Mouse (Mus musculus): Measurements from ENCODE around the gene Zbtb37. TPM values are rescaled to one million over a fixed set of nuclear protein-coding genes. Genes with fewer than 3 reads are reported as not detected.
"Not testable (repeated sequence)": the region's sequence is repeated elsewhere in the genome, so short reads cannot be mapped to it uniquely, and the experiment has no call there.

The Zbtb37 gene
- polyA plus RNA-seq, 1 experiment from 2014 or later = 11.3 TPM

- H3K4me2 ChIP-seq (replicated peaks) = no peak overlapping the region
- no peaks in the 10 kb centered on the region for H3K27me3 ChIP-seq
- no peak overlapping the region for H3K27ac ChIP-seq (replicated peaks)
- H3K9me3 ChIP-seq = no peaks in the 10 kb centered on the region
- ATAC-seq (ENCODE audit: low FRiP score, low read depth) = no peak
- H3K36me3 ChIP-seq = no peaks in the 10 kb centered on the region
- 85% methylated on average over 17 of the region's 17 CpGs for WGBS
- H3K4me3 ChIP-seq = no peak overlapping the region
- H3K9ac ChIP-seq (replicated peaks) = no peak overlapping the region
- H3K4me1 ChIP-seq = no peaks in the 10 kb centered on the region
These were observed 47.6 kb downstream of the Zbtb37 start for GRCm38 (mm10) chr1:160986881-160987635.

- no peak overlapping the region for H3K4me2 ChIP-seq (replicated peaks)
- no peaks in the 10 kb centered on the region for H3K4me1 ChIP-seq
- 86% methylated on average over 6 of the region's 6 CpGs for WGBS
- H3K9me3 ChIP-seq = no peaks in the 10 kb centered on the region
- ATAC-seq (ENCODE audit: low FRiP score, low read depth) = no peak
- H3K27ac ChIP-seq (replicated peaks) = no peak overlapping the region
- H3K4me3 ChIP-seq = no peak overlapping the region
- H3K9ac ChIP-seq (replicated peaks) = no peak overlapping the region
- no peaks in the 10 kb centered on the region for H3K27me3 ChIP-seq
- H3K36me3 ChIP-seq = no peaks in the 10 kb centered on the region
These were observed 49.2 kb downstream of the Zbtb37 start for GRCm38 (mm10) chr1:160985477-160985876.

GRCm38 (mm10) chr1:160984731-160985130 is 49.9 kb downstream of the Zbtb37 start:
- 82% methylated on average over 1 of the region's 1 CpGs for WGBS
- not testable (repeated sequence) for ATAC-seq (ENCODE audit: low FRiP score, low read depth); H3K36me3 ChIP-seq

GRCm38 (mm10) chr1:160982887-160983286 is 51.8 kb downstream of the Zbtb37 start:
- Histone ChIP-seq H3K27ac (replicated peaks) (no peak overlapping the region), H3K4me2 (replicated peaks) (no peak overlapping the region), H3K27me3 (no peaks in the 10 kb centered on the region), H3K4me3 (no peak overlapping the region), H3K4me1 (no peaks in the 10 kb centered on the region), H3K9ac (replicated peaks) (no peak overlapping the region), H3K9me3 (no peaks in the 10 kb centered on the region), H3K36me3 (no peaks in the 10 kb centered on the region)
- ATAC-seq (ENCODE audit: low FRiP score, low read depth) = no peak
- 93% methylated on average over 3 of the region's 3 CpGs for WGBS

More at GRCm38 (mm10) chr1:160984731-160985130, 49.9 kb downstream of the Zbtb37 start:
- H3K4me2 ChIP-seq (replicated peaks); H3K9me3 ChIP-seq; H3K27me3 ChIP-seq; H3K4me3 ChIP-seq; H3K27ac ChIP-seq (replicated peaks); H3K4me1 ChIP-seq; H3K9ac ChIP-seq (replicated peaks): not testable (repeated sequence)

GRCm38 (mm10) chr1:160981337-160981736 is 53.3 kb downstream of the Zbtb37 start:
- H3K9me3 ChIP-seq = no peaks in the 10 kb centered on the region
- H3K9ac ChIP-seq (replicated peaks) = no peak overlapping the region
- no peak for ATAC-seq (ENCODE audit: low FRiP score, low read depth)
- no peak overlapping the region for H3K4me3 ChIP-seq
- no peak overlapping the region for H3K27ac ChIP-seq (replicated peaks)
- H3K36me3 ChIP-seq = no peaks in the 10 kb centered on the region
- no peaks in the 10 kb centered on the region for H3K27me3 ChIP-seq
- H3K4me2 ChIP-seq (replicated peaks) = no peak overlapping the region
- no peaks in the 10 kb centered on the region for H3K4me1 ChIP-seq
- WGBS = 97% methylated on average over 4 of the region's 4 CpGs

- Histone ChIP-seq H3K9me3 (no peaks in the 10 kb centered on the region), H3K4me1 (no peaks in the 10 kb centered on the region), H3K9ac (replicated peaks) (no peak overlapping the region), H3K4me3 (no peak overlapping the region), H3K27ac (replicated peaks) (no peak overlapping the region), H3K27me3 (no peaks in the 10 kb centered on the region), H3K36me3 (no peaks in the 10 kb centered on the region), H3K4me2 (replicated peaks) (no peak overlapping the region)
- WGBS = 90% methylated on average over 8 of the region's 8 CpGs
- ATAC-seq (ENCODE audit: low FRiP score, low read depth) = no peak
These were observed 54.0 kb downstream of the Zbtb37 start for GRCm38 (mm10) chr1:160980537-160981234.

GRCm38 (mm10) chr1:160980021-160980420 is 54.6 kb downstream of the Zbtb37 start:
- Histone ChIP-seq H3K27ac (replicated peaks) (no peak overlapping the region), H3K27me3 (no peaks in the 10 kb centered on the region), H3K4me3 (no peak overlapping the region), H3K9ac (replicated peaks) (no peak overlapping the region), H3K4me2 (replicated peaks) (no peak overlapping the region), H3K36me3 (no peaks in the 10 kb centered on the region), H3K4me1 (no peaks in the 10 kb centered on the region), H3K9me3 (no peaks in the 10 kb centered on the region)
- 85% methylated on average over 5 of the region's 5 CpGs for WGBS
- ATAC-seq (ENCODE audit: low FRiP score, low read depth) = no peak

- Histone ChIP-seq H3K4me3 (no peak within 1 kb of the TSS), H3K4me2 (replicated peaks) (no peak within 1 kb of the TSS), H3K9me3 (no peaks in the 10 kb centered on the region), H3K36me3 (no peaks in the 10 kb centered on the region), H3K27me3 (no peaks in the 10 kb centered on the region), H3K9ac (replicated peaks) (no peak within 1 kb of the TSS), H3K27ac (replicated peaks) (no peak within 1 kb of the TSS), H3K4me1 (no peaks in the 10 kb centered on the region)
- no peak for ATAC-seq (ENCODE audit: low FRiP score, low read depth)
- 96% methylated on average over 4 of the region's 4 CpGs for WGBS
These were observed 56.4 kb downstream of the Zbtb37 start, which contains the start of gene Serpinc1 for GRCm38 (mm10) chr1:160978071-160978735. TSS of gene Serpinc1 (plus strand) at chr1:160978585.

- Histone ChIP-seq H3K9me3 (no peaks in the 10 kb centered on the region), H3K27ac (replicated peaks) (no peak overlapping the region), H3K4me1 (no peaks in the 10 kb centered on the region), H3K4me2 (replicated peaks) (no peak overlapping the region), H3K4me3 (no peak overlapping the region), H3K36me3 (peaks cover 66% of the 10 kb centered on the region), H3K9ac (replicated peaks) (no peak overlapping the region), H3K27me3 (no peaks in the 10 kb centered on the region)
- ATAC-seq (ENCODE audit: low FRiP score, low read depth) = no peak
- 85% methylated on average over 5 of the region's 5 CpGs for WGBS
These were observed 66.0 kb downstream of the Zbtb37 start for GRCm38 (mm10) chr1:160968643-160969042.

GRCm38 (mm10) chr1:160967268-160967667 is 67.4 kb downstream of the Zbtb37 start:
- H3K4me2 ChIP-seq (replicated peaks) = no peak overlapping the region
- no peaks in the 10 kb centered on the region for H3K4me1 ChIP-seq
- H3K36me3 ChIP-seq = peaks cover 79% of the 10 kb centered on the region
- no peaks in the 10 kb centered on the region for H3K27me3 ChIP-seq
- H3K9ac ChIP-seq (replicated peaks) = no peak overlapping the region
- no peaks in the 10 kb centered on the region for H3K9me3 ChIP-seq
- WGBS = 98% methylated on average over 1 of the region's 1 CpGs
- no peak overlapping the region for H3K4me3 ChIP-seq
- no peak for ATAC-seq (ENCODE audit: low FRiP score, low read depth)
- no peak overlapping the region for H3K27ac ChIP-seq (replicated peaks)

GRCm38 (mm10) chr1:160963199-160963598 is 71.5 kb downstream of the Zbtb37 start:
- Histone ChIP-seq H3K4me3 (no peak overlapping the region), H3K27me3 (no peaks in the 10 kb centered on the region), H3K27ac (replicated peaks) (no peak overlapping the region), H3K36me3 (peaks cover 74% of the 10 kb centered on the region), H3K4me2 (replicated peaks) (no peak overlapping the region), H3K9me3 (no peaks in the 10 kb centered on the region), H3K9ac (replicated peaks) (no peak overlapping the region), H3K4me1 (no peaks in the 10 kb centered on the region)
- 92% methylated on average over 7 of the region's 7 CpGs for WGBS
- ATAC-seq (ENCODE audit: low FRiP score, low read depth) = no peak

Measured in midbrain, embryonic 12.5 days (tissue).